Mouse (Mus musculus) left cerebral cortex, adult 18-20 months (tissue): ENCODE measurements around the gene 9830107B12Rik. TPM values are rescaled to one million over a fixed set of nuclear protein-coding genes. Genes with fewer than 3 reads are reported as not detected.
A peak's percentile ranks its signal among the peaks of the same experiment; 100 is the strongest.
"Not testable (repeated sequence)": the region's sequence is repeated elsewhere in the genome, so short reads cannot be mapped to it uniquely, and the experiment has no call there.

Source experiments
- DNase-seq, 2 experiments: peaks; one replicate each; pipeline ENCODE4 v3.0.0; 2021 to 2022; ENCODE audit warnings: low spot score in 2 of 2, mixed read lengths in 1 of 2
- long read RNA-seq, 2 experiments: library from polyadenylated mRNA; stranded (forward); transcript quantifications; one replicate each; pipeline ENCODE4 v2.0.0; 2021
- total RNA-seq, 2 experiments: library from RNA; stranded (reverse); gene quantifications; 2 replicates each; pipeline ENCODE4 v1.2.3; 2021

Gene 9830107B12Rik
- total RNA-seq, result not detected
- long read RNA-seq, experiment 1, result 0 reads
- long read RNA-seq, experiment 2, result 0 reads

DNA sequence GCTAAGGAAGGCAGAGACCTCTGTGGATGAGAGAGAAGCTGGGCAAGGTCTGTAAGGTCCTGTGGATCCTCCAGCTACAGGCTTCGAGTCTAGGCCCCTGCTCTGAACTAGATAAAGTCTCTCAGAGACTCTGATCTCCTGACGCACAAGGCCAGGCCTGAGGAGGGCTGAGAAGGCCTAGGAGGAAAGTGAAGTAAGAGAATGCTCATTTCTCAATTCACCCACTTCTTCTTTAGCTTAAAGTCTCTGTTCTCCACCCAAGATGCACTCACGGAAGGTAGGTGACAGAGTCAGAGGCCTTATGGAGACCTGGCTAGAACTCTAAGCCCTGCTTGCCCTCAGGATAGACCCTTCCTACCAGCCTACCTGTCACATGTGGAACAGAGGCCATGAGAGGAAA is at the start of gene 9830107B12Rik:
TSS of gene 9830107B12Rik (minus strand) at position 149 of the 400 bp plus-strand sequence.
- no peak for DNase-seq

DNA sequence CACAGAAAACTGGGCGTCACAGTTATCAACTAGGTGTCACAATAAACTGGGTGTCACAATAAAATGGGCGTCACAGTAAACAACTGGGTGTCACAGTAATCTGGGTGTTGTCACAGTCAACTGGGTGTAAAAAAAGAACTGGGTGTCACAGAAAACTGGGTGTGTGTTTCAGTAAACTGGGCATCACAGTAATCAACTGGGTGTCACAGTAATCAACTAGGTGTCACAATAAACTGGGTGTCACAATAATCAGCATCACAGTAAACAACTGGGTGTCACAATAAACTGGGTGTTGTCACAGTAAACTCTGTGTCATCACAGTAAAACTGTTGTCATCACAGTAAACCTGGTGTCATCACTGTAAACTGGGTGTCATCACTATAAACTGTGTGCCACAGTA is 46.3 kb upstream of the 9830107B12Rik start:
- DNase-seq, result no peak

DNA sequence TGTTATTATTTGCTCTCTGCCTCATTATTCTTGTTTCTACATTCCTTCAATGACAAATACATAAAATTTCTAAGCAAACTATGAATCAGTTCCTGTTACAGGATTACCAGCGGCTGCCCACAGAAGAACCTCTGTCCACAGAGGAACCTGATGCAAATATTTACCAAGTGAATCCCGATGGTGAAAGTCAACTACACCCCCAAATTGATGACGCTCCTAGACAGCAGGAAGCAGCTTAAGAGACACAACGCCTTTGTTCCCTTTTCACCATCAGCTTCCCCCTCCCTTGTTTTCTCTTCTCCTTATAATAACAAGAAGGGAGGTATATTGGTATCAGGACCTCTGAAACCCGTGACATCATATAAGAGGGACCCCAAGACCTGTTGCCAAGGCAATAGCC is 39.2 kb upstream of the 9830107B12Rik start:
- DNase-seq, result no peak

DNA sequence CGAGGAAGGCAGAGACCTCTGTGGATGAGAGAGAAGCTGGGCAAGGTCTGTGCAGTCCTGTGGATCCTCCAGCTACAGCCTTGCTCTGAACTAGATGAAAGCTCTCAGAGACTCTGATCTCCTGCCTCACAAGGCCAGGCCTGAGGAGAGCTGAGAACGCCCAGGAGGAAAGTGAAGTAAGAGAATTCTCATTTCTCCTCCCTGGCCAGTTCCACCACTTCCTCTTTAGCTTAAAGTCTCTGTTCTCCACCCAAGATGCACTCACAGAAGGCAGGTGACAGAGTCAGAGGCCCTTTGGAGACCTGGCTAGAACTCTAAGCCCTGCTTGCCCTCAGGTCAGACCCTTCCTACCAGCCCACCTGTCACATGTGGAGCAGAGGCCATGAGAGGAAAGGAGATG is 21.0 kb upstream of the 9830107B12Rik start, which contains the start of gene A530064D06Rik:
TSS of gene A530064D06Rik (minus strand) at position 173 of the 400 bp plus-strand sequence.
- DNase-seq, result not testable (repeated sequence)

DNA sequence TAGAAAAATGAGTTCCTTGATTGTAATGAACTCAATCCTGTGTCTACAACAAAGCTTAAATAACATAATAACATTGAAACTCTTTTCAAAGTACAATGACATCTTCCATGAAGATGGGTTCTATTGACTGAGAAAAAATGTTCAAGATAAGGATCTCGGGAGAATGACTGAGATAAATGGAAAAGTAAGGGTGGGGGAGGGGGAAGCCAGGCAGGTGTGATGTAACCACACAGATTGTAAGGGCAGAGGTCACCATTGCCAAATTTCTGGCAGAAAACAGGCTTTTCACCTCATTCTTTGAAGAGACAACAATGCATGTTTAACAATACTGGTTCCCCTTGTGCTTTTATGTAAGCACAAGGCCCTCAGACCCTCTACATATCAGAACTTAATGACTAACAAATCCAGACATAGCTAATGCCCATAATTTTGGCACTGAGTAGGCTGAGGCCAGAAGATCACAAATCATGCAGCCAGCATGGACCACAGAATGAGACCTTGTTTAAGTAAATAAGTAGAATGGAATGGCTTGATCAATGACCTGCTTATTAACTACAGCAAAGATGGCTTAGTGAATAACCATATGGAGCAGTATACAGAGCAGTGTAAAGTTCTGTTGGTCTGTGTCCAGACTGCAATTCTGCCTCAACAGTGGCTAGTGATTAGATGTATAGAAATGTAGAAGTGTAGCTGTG is 11.5 kb upstream of the 9830107B12Rik start:
- no peak for DNase-seq

DNA sequence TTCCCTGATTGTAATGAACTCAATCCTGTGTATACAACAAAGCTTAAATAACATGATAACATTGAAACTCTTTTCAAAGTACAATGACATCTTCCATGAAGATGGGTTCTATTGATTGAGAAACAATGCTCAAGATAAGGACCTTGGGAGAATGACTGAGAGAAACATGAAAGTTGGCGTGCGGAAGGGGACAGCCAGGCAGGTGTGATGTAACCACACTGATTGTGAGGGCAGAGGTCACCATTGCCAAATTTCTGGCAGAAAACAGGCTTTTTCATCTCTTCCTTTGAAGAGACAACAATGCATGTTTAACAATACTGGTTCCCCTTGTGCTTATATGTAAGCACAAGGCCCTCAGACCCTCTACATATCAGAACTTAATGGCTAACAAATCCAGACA is 13.3 kb downstream of the 9830107B12Rik start:
- no peak for DNase-seq

DNA sequence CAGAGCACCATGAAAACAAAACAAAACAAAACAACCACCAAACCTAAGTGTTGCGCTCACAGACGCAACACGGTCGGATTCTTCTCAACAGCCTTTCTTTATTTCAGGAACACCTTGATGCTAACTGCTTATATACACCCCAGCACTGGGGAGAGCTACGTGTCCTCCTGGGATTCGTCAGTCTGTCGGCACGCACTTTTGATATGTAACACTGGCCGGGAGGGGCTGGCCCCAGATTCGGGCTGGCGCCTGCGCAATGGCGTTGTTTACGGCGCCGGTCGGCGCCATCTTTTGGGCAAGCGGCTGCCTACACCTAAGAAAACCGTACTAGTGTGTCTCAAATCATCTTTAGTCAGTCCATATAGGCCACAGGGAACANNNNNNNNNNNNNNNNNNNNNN is 25.6 kb downstream of the 9830107B12Rik start:
- DNase-seq, result no peak

DNA sequence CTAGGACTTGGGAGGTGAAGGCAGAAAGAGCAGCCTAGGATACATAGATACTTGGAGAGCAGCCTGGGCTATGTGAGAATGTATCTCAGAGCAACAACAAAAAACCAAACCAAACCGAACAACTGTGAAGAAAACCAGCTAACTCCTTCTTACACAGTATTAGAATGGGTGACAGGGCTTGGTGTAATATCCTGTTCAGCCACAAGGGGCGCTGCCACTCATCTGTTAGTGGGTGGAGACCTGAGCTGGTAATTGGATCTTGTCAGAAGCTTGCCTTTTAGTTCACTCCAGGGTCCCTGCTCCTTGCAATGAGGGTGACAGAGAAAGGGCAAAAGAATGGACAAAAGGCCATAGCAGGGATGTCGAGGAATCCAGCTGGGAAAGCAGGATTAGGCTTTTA is 26.4 kb downstream of the 9830107B12Rik start:
- DNase-seq, result peak; percentile 67 to 88

DNA sequence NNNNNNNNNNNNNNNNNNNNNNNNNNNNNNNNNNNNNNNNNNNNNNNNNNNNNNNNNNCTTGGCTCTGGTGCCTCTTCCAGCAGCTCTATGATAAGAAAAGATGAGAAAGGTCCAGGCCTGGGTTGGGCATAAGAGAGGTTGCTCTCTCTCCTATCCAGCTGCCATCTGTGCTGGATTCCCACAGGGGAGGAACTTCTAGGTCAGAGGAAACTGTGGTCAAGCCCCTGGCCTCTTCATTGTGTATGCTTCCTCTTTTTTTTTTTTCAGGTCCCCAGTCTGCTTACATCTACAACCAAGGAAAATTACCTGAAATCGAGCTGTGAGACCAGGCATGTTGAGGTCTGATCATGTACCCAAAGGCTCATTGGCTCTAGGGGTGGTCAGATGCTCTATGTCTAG is 27.5 kb downstream of the 9830107B12Rik start:
- DNase-seq, result no peak

DNA sequence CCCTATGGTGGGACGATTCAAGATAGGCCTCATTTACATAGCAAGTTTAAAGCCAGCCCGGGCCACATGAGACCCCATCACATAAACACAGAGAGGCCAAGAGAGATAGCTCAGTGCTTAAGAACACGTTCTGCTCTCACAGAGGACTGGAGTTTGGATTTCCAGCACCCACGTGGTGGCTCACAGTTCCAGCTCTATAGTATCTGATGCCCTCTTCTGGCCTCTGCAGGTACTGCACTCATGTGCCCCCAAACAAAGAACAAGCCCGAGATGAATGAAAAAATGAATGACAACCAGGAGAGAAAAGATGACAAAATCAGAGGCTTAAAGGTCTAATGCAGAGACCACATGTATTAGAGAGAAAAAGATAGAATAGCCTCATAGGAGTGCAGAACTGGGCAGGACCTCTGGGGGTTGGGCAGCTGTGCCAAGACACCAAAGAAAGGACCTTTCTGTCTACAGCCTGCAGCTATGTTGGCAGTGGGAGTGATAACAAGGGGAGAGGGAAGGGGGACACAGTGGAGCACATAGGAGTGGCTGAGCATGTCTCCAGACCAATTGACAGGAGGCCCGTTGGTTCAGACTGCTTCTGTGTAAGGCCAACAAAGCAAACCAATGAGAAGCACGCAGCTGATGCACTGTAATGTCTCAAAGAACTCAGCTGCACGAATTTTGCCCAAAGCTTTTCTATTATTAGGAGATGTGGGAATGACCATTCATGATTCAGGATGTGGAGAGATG is 35.4 kb downstream of the 9830107B12Rik start:
- DNase-seq, result no peak

DNA sequence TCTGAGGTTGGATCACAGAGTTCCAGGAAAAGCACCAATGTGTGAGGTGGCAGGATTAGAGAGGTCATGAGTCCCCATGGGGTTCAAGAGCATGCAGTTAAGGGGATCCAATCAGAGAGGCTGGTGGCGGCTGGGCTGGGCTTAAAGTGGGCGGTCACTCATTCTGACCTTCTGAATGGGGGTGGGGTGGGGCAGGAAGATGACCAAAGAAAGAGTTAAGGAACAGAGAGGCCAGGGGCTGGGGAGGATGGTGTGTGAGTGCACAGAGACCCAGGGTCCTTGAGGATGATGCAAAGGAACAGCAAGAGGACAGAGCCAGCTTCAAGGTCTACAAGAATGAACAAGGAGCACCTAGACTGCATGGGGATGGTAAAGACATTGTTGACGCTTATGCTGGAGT is 37.5 kb downstream of the 9830107B12Rik start:
- no peak for DNase-seq

DNA sequence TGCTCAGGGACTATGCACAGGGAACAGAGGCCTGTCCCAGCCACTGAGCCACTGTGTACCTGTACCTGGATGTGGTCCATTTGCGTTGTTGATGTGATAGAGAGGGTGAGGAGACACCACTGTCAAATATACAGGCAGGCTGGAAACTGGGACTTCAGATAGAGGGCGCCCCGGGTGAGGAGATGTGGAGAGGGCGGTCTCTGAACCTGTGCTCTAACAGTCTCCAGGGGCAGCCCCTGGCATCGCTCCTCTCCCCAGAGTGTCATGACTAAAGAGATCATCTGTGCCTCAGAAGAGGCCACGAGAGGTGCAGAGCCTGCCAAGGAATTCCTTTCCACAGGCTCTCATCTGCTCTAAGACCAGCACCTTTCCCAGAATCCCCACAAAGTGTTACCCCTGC is 38.2 kb downstream of the 9830107B12Rik start:
- no peak for DNase-seq

DNA sequence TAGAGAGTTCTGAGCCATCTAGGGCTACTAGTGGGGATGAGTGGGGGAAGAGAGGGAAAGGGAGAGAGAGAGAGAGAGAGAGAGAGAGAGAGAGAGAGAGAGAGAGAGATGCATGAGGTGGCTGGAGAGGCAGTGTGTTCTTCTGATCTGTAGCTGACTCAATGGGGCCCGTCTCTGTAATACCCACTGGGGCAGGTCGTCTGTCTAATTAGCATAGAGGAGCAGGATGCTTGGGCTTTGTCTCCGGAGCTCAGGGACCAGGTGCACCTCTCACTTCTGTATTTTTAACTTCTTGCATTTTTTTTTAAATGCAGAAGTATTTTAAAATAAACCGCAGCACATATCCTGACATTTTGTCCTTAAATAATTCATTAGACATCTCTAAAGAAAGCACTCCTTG is 38.7 kb downstream of the 9830107B12Rik start:
- DNase-seq, result no peak

DNA sequence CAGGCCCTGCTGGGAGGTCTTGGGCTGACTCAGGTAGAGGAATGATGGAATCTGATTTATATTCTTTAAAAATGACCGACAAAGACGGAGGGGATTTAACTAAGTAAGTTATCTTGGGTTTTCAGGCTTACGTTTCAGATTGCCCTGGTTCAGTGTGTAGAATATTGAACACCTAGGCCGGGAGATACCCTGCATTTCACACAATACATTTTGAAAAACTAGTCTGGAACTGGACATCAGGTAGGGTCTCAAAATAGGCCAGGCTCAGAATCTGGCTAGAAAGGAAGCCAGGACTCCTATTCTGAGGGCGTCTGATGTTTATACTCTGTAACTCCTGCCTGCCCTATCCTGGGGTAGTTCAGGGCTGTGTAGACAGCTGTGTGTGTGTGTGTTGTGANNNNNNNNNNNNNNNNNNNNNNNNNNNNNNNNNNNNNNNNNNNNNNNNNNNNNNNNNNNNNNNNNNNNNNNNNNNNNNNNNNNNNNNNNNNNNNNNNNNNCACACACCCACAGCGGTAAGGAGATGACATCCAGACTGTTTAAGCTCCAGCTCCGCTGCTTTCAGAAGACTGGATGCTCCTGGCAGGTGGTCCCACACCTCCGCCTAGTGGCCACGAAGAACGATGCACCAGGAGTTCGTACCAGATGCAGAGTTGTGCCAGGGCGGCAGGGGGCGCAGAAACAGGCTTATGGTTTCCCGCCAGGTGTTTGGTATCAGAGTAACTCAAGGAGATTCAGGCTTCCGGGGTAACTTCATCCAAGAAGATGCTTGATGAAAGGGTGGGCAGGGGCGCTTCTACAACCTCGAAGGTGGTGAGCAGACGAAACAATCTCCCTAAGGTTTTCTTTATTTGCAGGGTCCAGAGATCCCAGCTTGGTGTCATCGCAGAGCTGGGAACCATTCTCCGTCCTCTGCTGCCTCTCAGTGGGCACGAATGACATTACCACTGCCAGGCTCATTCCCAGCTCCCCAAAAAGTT is 45.3 kb downstream of the 9830107B12Rik start:
- peak; percentile 82 to 91 for DNase-seq

DNA sequence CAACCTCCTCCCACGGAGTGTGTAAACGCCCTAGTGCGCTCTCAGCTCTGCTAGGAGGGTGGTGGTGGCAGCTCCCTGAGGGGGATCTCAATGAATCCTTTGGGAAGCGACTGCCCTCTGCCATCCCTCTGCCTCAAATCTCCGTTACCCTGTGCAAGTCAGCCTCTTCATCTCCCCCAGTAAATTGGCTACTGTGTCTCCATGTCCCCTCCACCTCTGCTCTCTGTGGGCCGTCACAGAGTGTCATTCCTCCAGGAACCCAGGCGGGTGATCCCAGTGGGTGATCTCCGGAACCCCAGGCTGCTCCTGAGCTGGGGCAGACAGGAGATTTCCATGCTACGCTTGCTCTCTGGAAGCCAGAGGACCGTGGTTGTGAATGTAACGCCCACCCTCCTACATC is 46.8 kb downstream of the 9830107B12Rik start:
- no peak for DNase-seq

DNA sequence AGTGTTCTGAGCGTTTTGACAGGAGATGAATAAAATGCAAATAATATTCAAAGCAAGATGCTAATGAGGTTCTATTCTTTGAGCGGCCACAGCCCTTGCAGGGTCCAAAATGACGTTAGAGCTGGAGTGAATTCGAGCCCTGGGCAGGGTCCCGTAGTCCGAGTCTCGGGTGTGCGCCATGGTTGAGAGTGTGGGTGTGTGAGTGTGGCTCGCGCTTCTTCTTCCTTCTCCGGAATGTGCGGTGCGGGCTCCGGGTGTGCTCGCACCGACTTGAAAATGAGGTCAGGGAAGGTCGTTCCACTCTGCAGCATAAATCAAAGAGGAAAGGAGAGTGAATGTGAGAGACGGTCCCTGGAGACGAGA is 47.6 kb downstream of the 9830107B12Rik start:
- DNase-seq, result peak in 1 of 2 experiments; percentile 8

DNA sequence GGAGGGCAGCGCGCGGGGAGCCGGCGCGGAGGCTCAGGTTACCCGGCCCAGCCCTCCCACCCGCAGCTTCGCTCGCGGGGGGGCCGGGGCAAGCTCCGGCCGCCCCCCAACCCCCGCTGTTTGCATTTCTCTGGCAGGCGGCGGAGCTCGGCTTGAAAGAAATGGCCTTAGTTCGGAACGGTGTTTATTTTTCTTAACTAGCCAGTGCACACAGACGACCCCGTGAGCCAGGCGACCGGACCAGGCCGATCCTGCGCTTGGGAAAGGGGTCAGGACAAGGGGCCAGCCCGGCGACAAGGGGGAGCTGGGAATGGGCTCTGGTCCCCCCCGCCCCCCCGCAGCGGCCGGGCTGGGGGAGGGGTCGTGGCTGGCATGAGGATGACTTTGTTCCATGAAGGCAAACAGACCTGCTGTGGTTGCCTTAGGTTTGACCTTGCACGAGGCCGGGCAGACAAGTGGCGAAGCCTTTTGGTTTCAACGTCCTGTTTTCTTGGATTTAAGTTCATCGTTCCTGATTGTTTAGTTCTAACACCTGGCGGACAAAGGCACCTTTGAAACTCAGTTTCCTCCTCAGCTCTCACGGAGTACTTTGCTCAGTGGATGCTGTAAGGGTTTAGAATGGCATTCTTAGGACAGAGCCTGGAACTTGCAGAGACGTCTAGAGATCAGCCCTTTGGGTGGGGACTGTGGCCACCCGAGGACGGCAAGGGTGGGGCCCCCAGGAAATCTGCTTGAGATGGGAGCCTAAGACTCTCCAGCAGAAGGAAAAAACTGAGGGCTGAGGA is 48.1 kb downstream of the 9830107B12Rik start:
- DNase-seq, result no peak

DNA sequence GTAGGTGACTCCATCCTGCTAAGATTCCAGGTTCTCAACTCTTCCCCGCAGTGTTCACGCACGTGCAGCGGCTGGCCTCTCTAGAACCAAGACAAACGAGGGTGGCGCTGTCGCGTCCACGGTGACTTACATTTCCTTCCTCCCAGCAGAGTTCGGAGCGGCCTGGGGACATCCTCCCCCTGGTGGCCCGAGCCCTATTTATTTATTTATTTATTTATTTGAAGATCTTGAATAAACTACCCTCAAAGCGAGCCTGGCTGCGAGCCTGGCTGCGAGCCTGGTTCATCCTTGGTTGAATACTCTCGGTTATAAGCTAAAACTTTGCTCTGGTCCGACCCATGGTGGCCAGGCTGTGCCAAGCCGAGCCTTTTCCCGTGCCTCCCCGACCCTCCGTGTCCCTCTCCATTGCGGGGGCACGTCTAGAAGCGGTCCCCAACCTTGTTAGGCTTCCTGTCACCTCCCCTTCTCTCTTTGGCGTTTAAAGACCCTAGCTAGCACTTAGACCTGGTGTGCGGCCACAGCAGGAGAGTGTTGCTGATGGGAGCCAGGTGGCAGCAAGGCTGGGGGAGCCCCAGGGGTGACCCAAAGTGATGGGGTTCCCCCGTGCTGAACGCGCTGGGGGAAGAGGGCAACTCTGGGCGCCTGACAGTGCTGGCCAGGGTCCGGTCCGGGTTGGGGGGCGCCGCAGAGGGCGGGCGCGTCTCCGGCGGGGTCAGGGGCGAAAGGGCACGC is 48.9 kb downstream of the 9830107B12Rik start:
- DNase-seq, result no peak

DNA sequence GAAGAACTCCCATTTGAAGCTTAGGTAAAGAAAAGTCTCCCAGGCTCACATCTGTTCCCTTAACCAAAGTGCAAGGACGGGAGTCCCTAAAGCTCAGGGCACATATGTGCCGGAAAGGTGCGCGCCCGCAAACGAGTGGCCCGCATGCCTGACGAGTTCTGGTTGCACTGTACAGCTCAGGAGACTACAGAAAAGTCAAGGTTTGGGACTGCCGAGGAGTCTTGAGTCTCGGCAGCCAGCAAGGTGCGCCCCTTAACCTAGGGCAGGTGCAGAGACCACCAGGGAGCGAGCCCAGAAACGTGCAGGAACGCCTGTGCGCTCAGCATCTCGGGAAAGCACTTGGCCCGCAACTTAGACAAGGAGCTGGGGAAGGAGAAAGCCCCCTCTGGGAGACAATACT is 49.7 kb downstream of the 9830107B12Rik start:
- DNase-seq, result no peak

DNA sequence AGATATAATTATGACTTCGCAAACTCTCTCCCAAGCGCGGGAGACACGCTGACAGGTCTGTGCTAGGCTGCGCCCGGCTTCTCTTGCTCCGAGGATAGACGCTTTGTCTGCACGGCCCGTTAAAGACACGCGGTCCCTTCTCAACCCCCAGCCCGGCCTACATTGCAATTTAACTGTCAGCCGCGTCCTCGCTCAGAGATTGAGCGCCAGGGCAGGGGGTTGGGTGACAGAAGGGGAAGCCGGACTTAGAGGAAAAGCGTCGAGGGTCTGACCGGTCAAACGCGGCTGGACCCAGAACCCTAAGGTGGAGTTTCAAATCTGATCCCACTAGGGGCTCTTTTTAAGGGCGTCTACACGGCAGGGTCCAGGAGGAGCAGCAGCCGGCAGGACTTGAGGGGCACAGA is 50.3 kb downstream of the 9830107B12Rik start:
- DNase-seq, result no peak
